Mouse (Mus musculus): ENCODE data around the gene C130026I21Rik. TPM values are rescaled to one million over a fixed set of nuclear protein-coding genes. Genes with fewer than 3 reads are reported as not detected.
"Not testable (repeated sequence)": the region's sequence is repeated elsewhere in the genome, so short reads cannot be mapped to it uniquely, and the experiment has no call there.

C130026I21Rik gene
- polyA plus RNA-seq, 1 experiment from 2014 or later = not detected

- 96% methylated on average over 5 of the region's 6 CpGs for WGBS
- H3K9me3 ChIP-seq (ENCODE audit: control insufficient read depth, low read length); ATAC-seq (ENCODE audit: insufficient read depth, low FRiP score, low TSS enrichment); H3K27ac ChIP-seq (ENCODE audit: low read depth, low read length); DNase-seq (ENCODE audit: low spot score); H3K4me3 ChIP-seq (ENCODE audit: low read depth, low read length); H3K9ac ChIP-seq (ENCODE audit: low read length); H3K36me3 ChIP-seq (ENCODE audit: control insufficient read depth, insufficient read depth, low read length); H3K4me1 ChIP-seq (ENCODE audit: control insufficient read depth, insufficient read depth, low read length); H3K4me2 ChIP-seq (ENCODE audit: low read depth); H3K27me3 ChIP-seq (ENCODE audit: control insufficient read depth, insufficient read depth, low read length): not testable (repeated sequence)
Observed at GRCm38 (mm10) chr1:85033616-85034015, 236.8 kb downstream of the C130026I21Rik start.

GRCm38 (mm10) chr1:85030211-85030610 lies 240.2 kb downstream of the C130026I21Rik start:
- H3K4me1 ChIP-seq (ENCODE audit: control insufficient read depth, insufficient read depth, low read length); H3K4me2 ChIP-seq (ENCODE audit: low read depth); DNase-seq (ENCODE audit: low spot score); H3K9ac ChIP-seq (ENCODE audit: low read length); H3K27me3 ChIP-seq (ENCODE audit: control insufficient read depth, insufficient read depth, low read length); H3K36me3 ChIP-seq (ENCODE audit: control insufficient read depth, insufficient read depth, low read length); H3K27ac ChIP-seq (ENCODE audit: low read depth, low read length); H3K4me3 ChIP-seq (ENCODE audit: low read depth, low read length); H3K9me3 ChIP-seq (ENCODE audit: control insufficient read depth, low read length); ATAC-seq (ENCODE audit: insufficient read depth, low FRiP score, low TSS enrichment): not testable (repeated sequence)
- WGBS = 63% methylated on average over 7 of the region's 14 CpGs

- H3K9ac ChIP-seq (ENCODE audit: low read length); H3K36me3 ChIP-seq (ENCODE audit: control insufficient read depth, insufficient read depth, low read length); H3K9me3 ChIP-seq (ENCODE audit: control insufficient read depth, low read length); ATAC-seq (ENCODE audit: insufficient read depth, low FRiP score, low TSS enrichment); H3K4me1 ChIP-seq (ENCODE audit: control insufficient read depth, insufficient read depth, low read length); H3K27me3 ChIP-seq (ENCODE audit: control insufficient read depth, insufficient read depth, low read length); H3K4me2 ChIP-seq (ENCODE audit: low read depth); H3K4me3 ChIP-seq (ENCODE audit: low read depth, low read length); DNase-seq (ENCODE audit: low spot score); H3K27ac ChIP-seq (ENCODE audit: low read depth, low read length): not testable (repeated sequence)
- 97% methylated on average over 12 of the region's 13 CpGs for WGBS
Observed at GRCm38 (mm10) chr1:85011933-85012332, 258.4 kb downstream of the C130026I21Rik start.

GRCm38 (mm10) chr1:85010947-85011346 lies 259.4 kb downstream of the C130026I21Rik start:
- WGBS = 88% methylated on average over 2 of the region's 3 CpGs
- ATAC-seq (ENCODE audit: insufficient read depth, low FRiP score, low TSS enrichment); H3K9ac ChIP-seq (ENCODE audit: low read length); H3K4me3 ChIP-seq (ENCODE audit: low read depth, low read length); H3K9me3 ChIP-seq (ENCODE audit: control insufficient read depth, low read length); H3K4me1 ChIP-seq (ENCODE audit: control insufficient read depth, insufficient read depth, low read length); H3K27me3 ChIP-seq (ENCODE audit: control insufficient read depth, insufficient read depth, low read length); H3K27ac ChIP-seq (ENCODE audit: low read depth, low read length); H3K36me3 ChIP-seq (ENCODE audit: control insufficient read depth, insufficient read depth, low read length); H3K4me2 ChIP-seq (ENCODE audit: low read depth); DNase-seq (ENCODE audit: low spot score): not testable (repeated sequence)

- WGBS = 71% methylated on average over 1 of the region's 1 CpGs
- ATAC-seq (ENCODE audit: insufficient read depth, low FRiP score, low TSS enrichment) = not testable (repeated sequence)
Observed at GRCm38 (mm10) chr1:85007737-85008136, 262.6 kb downstream of the C130026I21Rik start.

GRCm38 (mm10) chr1:84999241-84999640 lies 271.1 kb downstream of the C130026I21Rik start:
- 97% methylated on average over 4 of the region's 12 CpGs for WGBS
- not testable (repeated sequence) for H3K9ac ChIP-seq (ENCODE audit: low read length); H3K4me1 ChIP-seq (ENCODE audit: control insufficient read depth, insufficient read depth, low read length); DNase-seq (ENCODE audit: low spot score); H3K9me3 ChIP-seq (ENCODE audit: control insufficient read depth, low read length); H3K27me3 ChIP-seq (ENCODE audit: control insufficient read depth, insufficient read depth, low read length); H3K4me3 ChIP-seq (ENCODE audit: low read depth, low read length); H3K36me3 ChIP-seq (ENCODE audit: control insufficient read depth, insufficient read depth, low read length); ATAC-seq (ENCODE audit: insufficient read depth, low FRiP score, low TSS enrichment); H3K27ac ChIP-seq (ENCODE audit: low read depth, low read length); H3K4me2 ChIP-seq (ENCODE audit: low read depth)

More at GRCm38 (mm10) chr1:85007737-85008136, 262.6 kb downstream of the C130026I21Rik start:
- H3K9me3 ChIP-seq (ENCODE audit: control insufficient read depth, low read length); DNase-seq (ENCODE audit: low spot score); H3K4me2 ChIP-seq (ENCODE audit: low read depth); H3K36me3 ChIP-seq (ENCODE audit: control insufficient read depth, insufficient read depth, low read length); H3K27me3 ChIP-seq (ENCODE audit: control insufficient read depth, insufficient read depth, low read length); H3K4me1 ChIP-seq (ENCODE audit: control insufficient read depth, insufficient read depth, low read length); H3K4me3 ChIP-seq (ENCODE audit: low read depth, low read length); H3K27ac ChIP-seq (ENCODE audit: low read depth, low read length); H3K9ac ChIP-seq (ENCODE audit: low read length): not testable (repeated sequence)

GRCm38 (mm10) chr1:84996305-84996704 lies 274.1 kb downstream of the C130026I21Rik start:
- H3K9ac ChIP-seq (ENCODE audit: low read length); H3K4me2 ChIP-seq (ENCODE audit: low read depth); H3K4me3 ChIP-seq (ENCODE audit: low read depth, low read length); H3K27ac ChIP-seq (ENCODE audit: low read depth, low read length); H3K36me3 ChIP-seq (ENCODE audit: control insufficient read depth, insufficient read depth, low read length); H3K27me3 ChIP-seq (ENCODE audit: control insufficient read depth, insufficient read depth, low read length); H3K9me3 ChIP-seq (ENCODE audit: control insufficient read depth, low read length); H3K4me1 ChIP-seq (ENCODE audit: control insufficient read depth, insufficient read depth, low read length); ATAC-seq (ENCODE audit: insufficient read depth, low FRiP score, low TSS enrichment); DNase-seq (ENCODE audit: low spot score): not testable (repeated sequence)
- 82% methylated on average over 5 of the region's 9 CpGs for WGBS

- not testable (repeated sequence) for ATAC-seq (ENCODE audit: insufficient read depth, low FRiP score, low TSS enrichment); H3K9ac ChIP-seq (ENCODE audit: low read length); H3K4me2 ChIP-seq (ENCODE audit: low read depth); H3K9me3 ChIP-seq (ENCODE audit: control insufficient read depth, low read length); H3K36me3 ChIP-seq (ENCODE audit: control insufficient read depth, insufficient read depth, low read length); DNase-seq (ENCODE audit: low spot score); H3K27ac ChIP-seq (ENCODE audit: low read depth, low read length); H3K4me3 ChIP-seq (ENCODE audit: low read depth, low read length); H3K4me1 ChIP-seq (ENCODE audit: control insufficient read depth, insufficient read depth, low read length); H3K27me3 ChIP-seq (ENCODE audit: control insufficient read depth, insufficient read depth, low read length)
- WGBS = no CpG with 5 or more reads among the region's 1 CpGs
Observed at GRCm38 (mm10) chr1:84994461-84994860, 275.9 kb downstream of the C130026I21Rik start.

GRCm38 (mm10) chr1:84993688-84994319 lies 276.6 kb downstream of the C130026I21Rik start:
- not testable (repeated sequence) for H3K36me3 ChIP-seq (ENCODE audit: control insufficient read depth, insufficient read depth, low read length); H3K9ac ChIP-seq (ENCODE audit: low read length); H3K4me3 ChIP-seq (ENCODE audit: low read depth, low read length); H3K9me3 ChIP-seq (ENCODE audit: control insufficient read depth, low read length); H3K27me3 ChIP-seq (ENCODE audit: control insufficient read depth, insufficient read depth, low read length); DNase-seq (ENCODE audit: low spot score); H3K27ac ChIP-seq (ENCODE audit: low read depth, low read length); H3K4me1 ChIP-seq (ENCODE audit: control insufficient read depth, insufficient read depth, low read length); H3K4me2 ChIP-seq (ENCODE audit: low read depth)
- ATAC-seq (ENCODE audit: insufficient read depth, low FRiP score, low TSS enrichment) = peak; percentile 69; the same call in 1 of the 2 replicates
- WGBS = 60% methylated on average over 1 of the region's 5 CpGs

All from neural tube, embryonic 11.5 days (tissue).